Comparison of ENCODE assay signal across 8 mouse cellular contexts in the genomic region with DNA sequence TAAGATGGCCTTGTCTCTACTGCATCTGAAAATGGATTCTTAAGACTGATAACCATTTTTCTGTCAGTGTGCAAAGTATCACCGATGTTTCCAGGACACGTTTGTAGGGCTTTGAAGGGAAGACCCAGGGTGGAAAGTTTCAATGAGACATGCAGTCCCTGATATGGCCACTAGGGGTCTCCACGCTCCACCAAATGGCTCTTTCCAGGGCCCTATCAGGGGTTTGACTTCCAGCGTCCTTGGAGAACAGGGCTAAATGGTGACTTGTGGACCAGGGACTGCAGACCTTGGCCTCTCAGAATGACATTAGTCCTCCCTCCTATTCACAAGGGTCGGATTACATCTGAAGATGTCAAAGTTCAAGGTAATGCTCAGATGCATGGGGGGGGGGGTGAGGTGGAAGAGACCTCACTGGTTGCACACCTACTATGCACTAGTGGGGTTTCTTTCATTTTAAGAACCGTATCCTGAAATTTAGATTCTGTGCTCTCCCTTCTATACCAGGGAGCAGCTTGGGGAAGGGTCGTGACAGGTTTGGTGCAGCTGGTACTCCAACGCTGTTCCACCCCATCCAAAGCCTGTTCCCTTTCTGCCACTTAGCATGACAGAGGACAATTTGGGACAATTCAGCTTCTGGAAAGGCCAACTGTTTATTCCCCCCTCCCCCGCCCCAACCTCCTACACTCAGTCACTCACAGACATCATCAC. TPM values are rescaled to one million over a fixed set of nuclear protein-coding genes. Genes with fewer than 3 reads are reported as not detected.
DNase-seq lines count a peak whose midpoint lies in the region; ATAC-seq and TF ChIP-seq lines count a peak whose summit lies in the region.

No protein-coding gene starts in this region.

- ATAC-seq in liver, postnatal 0 days = no peak
- peak; percentile 84 for ATAC-seq in neural tube, embryonic 14.5 days (ENCODE audit: low read depth)

- no peak overlapping the region for H3K4me2 ChIP-seq in CH12.LX (ENCODE audit: insufficient read depth, low read depth, poor library complexity, severe bottlenecking)
- no peak overlapping the region for H3K4me2 ChIP-seq in liver, postnatal 0 days (ENCODE audit: low read depth, low read length)
- H3K4me2 ChIP-seq in neural tube, embryonic 14.5 days (ENCODE audit: low read depth, low read length) = no peak overlapping the region

- dilution Hi-C loops in CH12.LX (cut with MboI; ENCODE audit: extremely low pct_ligation_motif_present, extremely low pct_unique_long_range_greater_than_20kb, low sequenced_read_pairs) = no loop called here

- no peak for TF ChIP-seq POLR2A in CH12.LX (IDR thresholded peaks at IDR 0.05; ENCODE audit: low read depth, low read length)

- peak; percentile 98 for TF ChIP-seq RAD21 in CH12.LX (IDR thresholded peaks at IDR 0.05; ENCODE audit: low read depth, low read length)

- WGBS in heart, embryonic 10.5 days = 40% methylated on average over 9 of the region's 9 CpGs
- 33% methylated on average over 9 of the region's 9 CpGs for WGBS in liver, postnatal 0 days (ENCODE audit: insufficient replicate concordance)
- 33% methylated on average over 9 of the region's 9 CpGs for WGBS in neural tube, embryonic 14.5 days

- H3K27ac ChIP-seq in CH12.LX (ENCODE audit: insufficient read depth, low read depth) = no peak overlapping the region
- H3K27ac ChIP-seq in heart, embryonic 10.5 days = no peak overlapping the region
- H3K27ac ChIP-seq in liver, postnatal 0 days (ENCODE audit: low read depth) = no peak overlapping the region
- no peak overlapping the region for H3K27ac ChIP-seq in neural tube, embryonic 14.5 days (ENCODE audit: low read depth, low read length)

- H3K4me1 ChIP-seq in CH12.LX (ENCODE audit: control insufficient read depth in 1 of 2, insufficient read depth in 2 of 2) = no peaks in the 10 kb centered on the region; a peak in 1 of 4 replicates
- H3K4me1 ChIP-seq in heart, embryonic 10.5 days = no peaks in the 10 kb centered on the region; the same call in 1 of the 2 replicates
- H3K4me1 ChIP-seq in liver, postnatal 0 days (ENCODE audit: insufficient read depth) = no peaks in the 10 kb centered on the region
- H3K4me1 ChIP-seq in neural tube, embryonic 14.5 days (ENCODE audit: control insufficient read depth, insufficient read depth, low read length) = no peaks in the 10 kb centered on the region

- in situ Hi-C loops in CH12.LX (cut with MboI; ENCODE audit: low pct_ligation_motif_present, low pct_unique_long_range_greater_than_20kb, low sequenced_read_pairs) = no loop called here

- DNase-seq in CH12.LX (ENCODE audit: extremely low read depth) = peak; percentile 61
- DNase-seq in adrenal gland, postnatal 10 days = peak; percentile 79
- DNase-seq in embryo, embryonic 9.5 days (ENCODE audit: extremely low spot score) = peak; percentile 74
- DNase-seq in heart, embryonic 10.5 days (ENCODE audit: low spot score) = peak; percentile 83
- peak; percentile 78 for DNase-seq in kidney, postnatal 10 days
- peak; percentile 66 for DNase-seq in liver, postnatal 0 days
- peak; percentile 30 for DNase-seq in thymus, postnatal 25 days

- TF ChIP-seq EP300 in CH12.LX (IDR thresholded peaks at IDR 0.05; ENCODE audit: low read length) = no peak
- TF ChIP-seq EP300 in liver, postnatal 0 days (IDR thresholded peaks at IDR 0.05; ENCODE audit: low read depth) = no peak

- no peaks in the 10 kb centered on the region for H3K79me2 ChIP-seq in CH12.LX (replicated peaks; ENCODE audit: control insufficient read depth, extremely low read depth, insufficient read depth, poor library complexity, severe bottlenecking)

- TF ChIP-seq CTCF in CH12.LX (conservative IDR thresholded peaks at IDR 0.05 in 1 of 2, IDR thresholded peaks at IDR 0.05 in 1 of 2; ENCODE audit: low read depth in 2 of 2, low read length in 2 of 2) = peak; percentile 97 to 98
- peak; percentile 94 for TF ChIP-seq CTCF in liver, postnatal 0 days (IDR thresholded peaks at IDR 0.05; ENCODE audit: low read depth)

- no peaks in the 10 kb centered on the region for H3K36me3 ChIP-seq in CH12.LX (replicated peaks in 1 of 2; ENCODE audit: control insufficient read depth in 1 of 2, insufficient read depth in 1 of 2, low read length in 1 of 2)
- no peaks in the 10 kb centered on the region for H3K36me3 ChIP-seq in heart, embryonic 10.5 days
- no peaks in the 10 kb centered on the region for H3K36me3 ChIP-seq in liver, postnatal 0 days (replicated peaks; ENCODE audit: insufficient read depth, low read length)
- H3K36me3 ChIP-seq in neural tube, embryonic 14.5 days (ENCODE audit: control insufficient read depth, insufficient read depth, low read length) = no peaks in the 10 kb centered on the region

- no peaks in the 10 kb centered on the region for H3K9me3 ChIP-seq in CH12.LX (replicated peaks; ENCODE audit: low read length)
- H3K9me3 ChIP-seq in heart, embryonic 10.5 days = no peaks in the 10 kb centered on the region
- H3K9me3 ChIP-seq in liver, postnatal 0 days (ENCODE audit: low read length) = no peaks in the 10 kb centered on the region
- H3K9me3 ChIP-seq in neural tube, embryonic 14.5 days (ENCODE audit: control insufficient read depth, low read length) = no peaks in the 10 kb centered on the region

- peaks cover 85% of the 10 kb centered on the region for H3K27me3 ChIP-seq in CH12.LX (replicated peaks)
- peaks cover 63% of the 10 kb centered on the region for H3K27me3 ChIP-seq in heart, embryonic 10.5 days (ENCODE audit: insufficient read depth, poor library complexity, severe bottlenecking)
- H3K27me3 ChIP-seq in liver, postnatal 0 days (ENCODE audit: insufficient read depth, low read length) = no peaks in the 10 kb centered on the region
- H3K27me3 ChIP-seq in neural tube, embryonic 14.5 days (ENCODE audit: control insufficient read depth, insufficient read depth, low read length) = no peaks in the 10 kb centered on the region

- no peak overlapping the region for H3K9ac ChIP-seq in CH12.LX (ENCODE audit: insufficient read depth, low read depth)
- no peak overlapping the region for H3K9ac ChIP-seq in liver, postnatal 0 days (replicated peaks)
- H3K9ac ChIP-seq in neural tube, embryonic 14.5 days (replicated peaks; ENCODE audit: low read depth, low read length) = no peak overlapping the region

- H3K4me3 ChIP-seq in CH12.LX (replicated peaks in 1 of 3; ENCODE audit: low read depth in 2 of 3, low read length in 2 of 3, poor library complexity in 1 of 3) = no peak overlapping the region
- no peak overlapping the region for H3K4me3 ChIP-seq in heart, embryonic 10.5 days
- H3K4me3 ChIP-seq in liver, postnatal 0 days (ENCODE audit: low read depth, low read length) = no peak overlapping the region
- no peak overlapping the region for H3K4me3 ChIP-seq in neural tube, embryonic 14.5 days (ENCODE audit: low read depth, low read length)

TF ChIP-seq in CH12.LX, 34 proteins besides CTCF, POLR2A, EP300 and RAD21:
- peak; percentile 11; the same call in 1 of the 2 replicates for TF ChIP-seq ZKSCAN1 (IDR thresholded peaks at IDR 0.05; ENCODE audit: borderline replicate concordance, low read depth, low read length)
- peak; percentile 76 for TF ChIP-seq ZC3H11A (IDR thresholded peaks at IDR 0.05; ENCODE audit: low read depth, low read length)
- TF ChIP-seq SMC3 (IDR thresholded peaks at IDR 0.05; ENCODE audit: low read depth, low read length) = peak; percentile 87
- TF ChIP-seq BHLHE40 (IDR thresholded peaks at IDR 0.05; ENCODE audit: low read depth, low read length) = no peak

RNA-seq across cellular contexts. Expression of a gene that starts 29.0 kb away (rescaled TPM):
- total RNA-seq in CH12.LX (2012; rRNA removed) (0.21 and 0.55 TPM in 2 replicates), CH12.LX (2014; rRNA removed) (not detected in 2 replicates)
- 0.12 and 0.21 TPM in 2 replicates for polyA plus RNA-seq in CH12.LX (2012; ENCODE audit: insufficient read length, low read depth)
- total RNA-seq in adrenal gland, postnatal 10 days (2021) = 1 to 10 TPM; 6.3 to 8.4 TPM
- polyA plus RNA-seq in heart, embryonic 10.5 days (2016; fragmentation: Nextera tagmentation; extraction: Ambion mirVana) = 1.2 TPM in 2 replicates
- polyA plus RNA-seq in liver, postnatal 0 days (2015; fragmentation: Nextera tagmentation; extraction: Ambion mirVana) = 0.21 and 0.28 TPM in 2 replicates
- 7.8 and 8.9 TPM in 2 replicates for polyA plus RNA-seq in neural tube, embryonic 14.5 days (2014; fragmentation: Nextera tagmentation; extraction: Ambion mirVana)

RNA-seq across cellular contexts. Expression of a gene that starts 55.2 kb away (rescaled TPM):
- total RNA-seq in CH12.LX (2012; rRNA removed) = not detected in 2 replicates
- not detected in 2 replicates for total RNA-seq in CH12.LX (2014; rRNA removed)
- polyA plus RNA-seq in CH12.LX (2012; ENCODE audit: insufficient read length, low read depth) = not detected in 2 replicates
- total RNA-seq in adrenal gland, postnatal 10 days (2021) = 10 to 100 TPM; 25.8 to 26.3 TPM
- 0.16 and 0.35 TPM in 2 replicates for polyA plus RNA-seq in heart, embryonic 10.5 days (2016; fragmentation: Nextera tagmentation; extraction: Ambion mirVana)
- 0.04 and 0.24 TPM in 2 replicates for polyA plus RNA-seq in liver, postnatal 0 days (2015; fragmentation: Nextera tagmentation; extraction: Ambion mirVana)
- polyA plus RNA-seq in neural tube, embryonic 14.5 days (2014; fragmentation: Nextera tagmentation; extraction: Ambion mirVana) = 11.4 and 15.5 TPM in 2 replicates

Comparison
In these comparisons a context has a peak if more than half of its experiments do, and no peak if none do; other contexts are left out.
1. DNase-seq: peak in every context shown above with its lines; median percentile 83 in heart, embryonic 10.5 days; 79 in adrenal gland, postnatal 10 days; 78 in kidney, postnatal 10 days; 74 in embryo, embryonic 9.5 days; 66 in liver, postnatal 0 days; 61 in CH12.LX; 30 in thymus, postnatal 25 days.